Mouse (Mus musculus) fat pad, adult 2 months (tissue): ENCODE data around the gene Igsf8.
A peak's percentile ranks its signal among the peaks of the same experiment; 100 is the strongest.

Source experiments
- DNase-seq: peaks from one replicate; pipeline ENCODE4 v3.0.0-alpha.2; 2011; ENCODE audit warnings: low read depth, low spot score; ENCODE audit errors: extremely low read depth

Igsf8 gene

GRCm38 (mm10) chr1:172302311-172302710, 40.9 kb downstream of the Igsf8 start:
- no peak for DNase-seq

GRCm38 (mm10) chr1:172302851-172303250, 41.4 kb downstream of the Igsf8 start:
- no peak for DNase-seq

GRCm38 (mm10) chr1:172304443-172304842, 43.0 kb downstream of the Igsf8 start:
- DNase-seq = no peak

- DNase-seq = no peak
These were observed 43.7 kb downstream of the Igsf8 start for GRCm38 (mm10) chr1:172305153-172305552.

GRCm38 (mm10) chr1:172305635-172306034, 44.2 kb downstream of the Igsf8 start:
- DNase-seq = no peak

GRCm38 (mm10) chr1:172306196-172306595, 44.8 kb downstream of the Igsf8 start:
- DNase-seq = no peak

- DNase-seq = no peak
These were observed 45.4 kb downstream of the Igsf8 start for GRCm38 (mm10) chr1:172306885-172307284.

- peak; percentile 98 for DNase-seq
These were observed 46.5 kb downstream of the Igsf8 start for GRCm38 (mm10) chr1:172307936-172308335.

GRCm38 (mm10) chr1:172308409-172308808, 47.0 kb downstream of the Igsf8 start:
- no peak for DNase-seq

GRCm38 (mm10) chr1:172309699-172310398, 48.4 kb downstream of the Igsf8 start:
- DNase-seq = no peak

- peak; percentile 86 for DNase-seq
These were observed 49.9 kb downstream of the Igsf8 start for GRCm38 (mm10) chr1:172311248-172311906.

GRCm38 (mm10) chr1:172311921-172312767, 50.7 kb downstream of the Igsf8 start:
- DNase-seq = no peak

- no peak for DNase-seq
These were observed 51.5 kb downstream of the Igsf8 start for GRCm38 (mm10) chr1:172312768-172313561.

GRCm38 (mm10) chr1:172313613-172314411, 52.4 kb downstream of the Igsf8 start:
- no peak for DNase-seq

GRCm38 (mm10) chr1:172314911-172315310, 53.5 kb downstream of the Igsf8 start:
- DNase-seq = no peak

GRCm38 (mm10) chr1:172317431-172317830, 56.0 kb downstream of the Igsf8 start:
- no peak for DNase-seq

- DNase-seq = no peak
These were observed 56.5 kb downstream of the Igsf8 start for GRCm38 (mm10) chr1:172317946-172318345.

GRCm38 (mm10) chr1:172318424-172319035, 57.1 kb downstream of the Igsf8 start:
- DNase-seq = no peak

- no peak for DNase-seq
These were observed 57.9 kb downstream of the Igsf8 start for GRCm38 (mm10) chr1:172319346-172319745.
